Mouse (Mus musculus): ENCODE results near the gene Ccnt1.

Gene Ccnt1

GRCm38 (mm10) chr15:98514146-98514545 lies 56.6 kb downstream of the Ccnt1 start:
- in situ Hi-C loops (cut with MboI; ENCODE audit: unreplicated experiment in 2 of 2), result loop anchor here (5.0 to 10.0 kb wide), 4 partner anchors 53 to 419 kb away; partner anchors contain the start of genes Ddn (in 1 of the 2), Pfkm (in 1 of the 2) and Senp1 (in 1 of the 2)

GRCm38 (mm10) chr15:98513676-98514075 lies 57.0 kb downstream of the Ccnt1 start:
- in situ Hi-C loops (cut with MboI; ENCODE audit: unreplicated experiment in 2 of 2), result loop anchor here (5.0 to 10.0 kb wide), 4 partner anchors 54 to 419 kb away; partner anchors contain the start of genes Ddn (in 1 of the 2), Pfkm (in 1 of the 2) and Senp1 (in 1 of the 2)

GRCm38 (mm10) chr15:98512799-98513321 lies 57.9 kb downstream of the Ccnt1 start:
- in situ Hi-C loops (cut with MboI; ENCODE audit: unreplicated experiment in 2 of 2), result loop anchor here (5.0 to 10.0 kb wide), 4 partner anchors 54 to 418 kb away; partner anchors contain the start of genes Ddn (in 1 of the 2), Pfkm (in 1 of the 2) and Senp1 (in 1 of the 2)

- in situ Hi-C loops (cut with MboI; ENCODE audit: unreplicated experiment in 2 of 2), result loop anchor here (5.0 to 10.0 kb wide), 4 partner anchors 55 to 417 kb away; partner anchors contain the start of genes Ddn (in 1 of the 2), Pfkm (in 1 of the 2) and Senp1 (in 1 of the 2)
Measured at GRCm38 (mm10) chr15:98512232-98512631, 58.5 kb downstream of the Ccnt1 start.

GRCm38 (mm10) chr15:98511386-98511928 lies 59.3 kb downstream of the Ccnt1 start:
- in situ Hi-C loops (cut with MboI; ENCODE audit: unreplicated experiment in 2 of 2), result loop anchor here (5.0 to 10.0 kb wide), 4 partner anchors 56 to 417 kb away; partner anchors contain the start of genes Ddn (in 1 of the 2), Pfkm (in 1 of the 2) and Senp1 (in 1 of the 2)

- in situ Hi-C loops (cut with MboI; ENCODE audit: unreplicated experiment in 2 of 2), result loop anchor here (5.0 to 10.0 kb wide), 4 partner anchors 57 to 416 kb away; partner anchors contain the start of genes Ddn (in 1 of the 2), Pfkm (in 1 of the 2) and Senp1 (in 1 of the 2)
Measured at GRCm38 (mm10) chr15:98510438-98511385, 60.0 kb downstream of the Ccnt1 start.

GRCm38 (mm10) chr15:98509387-98509786 lies 61.3 kb downstream of the Ccnt1 start:
- in situ Hi-C loops (cut with MboI; ENCODE audit: unreplicated experiment in 2 of 2), result loop anchor here in 1 of 2 experiments (10.0 kb wide), 1 partner anchor 425 kb away; no protein-coding TSS in a partner anchor

- in situ Hi-C loops (cut with MboI; ENCODE audit: unreplicated experiment in 2 of 2), result loop anchor here in 1 of 2 experiments (10.0 kb wide), 1 partner anchor 423 kb away; no protein-coding TSS in a partner anchor
Measured at GRCm38 (mm10) chr15:98507321-98507720, 63.4 kb downstream of the Ccnt1 start.

GRCm38 (mm10) chr15:98506253-98506957 lies 64.3 kb downstream of the Ccnt1 start:
- in situ Hi-C loops (cut with MboI; ENCODE audit: unreplicated experiment in 2 of 2), result loop anchor here in 1 of 2 experiments (10.0 kb wide), 1 partner anchor 422 kb away; no protein-coding TSS in a partner anchor

GRCm38 (mm10) chr15:98504514-98504913 lies 66.2 kb downstream of the Ccnt1 start:
- in situ Hi-C loops (cut with MboI; ENCODE audit: unreplicated experiment in 2 of 2), result loop anchor here (5.0 to 10.0 kb wide), 3 partner anchors 112 to 420 kb away; no protein-coding TSS in a partner anchor

GRCm38 (mm10) chr15:98503317-98503716 lies 67.4 kb downstream of the Ccnt1 start:
- in situ Hi-C loops (cut with MboI; ENCODE audit: unreplicated experiment in 2 of 2), result loop anchor here (5.0 to 10.0 kb wide), 3 partner anchors 111 to 419 kb away; no protein-coding TSS in a partner anchor

GRCm38 (mm10) chr15:98497631-98498030 lies 73.1 kb downstream of the Ccnt1 start:
- in situ Hi-C loops (cut with MboI; ENCODE audit: unreplicated experiment in 2 of 2), result no loop called here

- in situ Hi-C loops (cut with MboI; ENCODE audit: unreplicated experiment in 2 of 2), result no loop called here
Measured at GRCm38 (mm10) chr15:98492102-98492501, 78.6 kb downstream of the Ccnt1 start, which contains the start of gene Olfr279. TSS of gene Olfr279 (plus strand) at chr15:98492402.

GRCm38 (mm10) chr15:98491332-98491731 lies 79.4 kb downstream of the Ccnt1 start:
- in situ Hi-C loops (cut with MboI; ENCODE audit: unreplicated experiment in 2 of 2), result no loop called here

All from v-Abl transformed pro-B cells (cell line).